Mouse (Mus musculus) stomach, postnatal 0 days (tissue): ENCODE measurements around the gene Snrnp70. TPM values are rescaled to one million over a fixed set of nuclear protein-coding genes. Genes with fewer than 3 reads are reported as not detected.
A peak's percentile ranks its signal among the peaks of the same experiment; 100 is the strongest.

Experiments
- ATAC-seq: fragments of 200-750 bp; cut with Nextera tagmentation; 2 replicates; pipeline ENCODE4 v1.8.0; 2017; ENCODE audit not compliant: low FRiP score, low TSS enrichment
- DNase-seq: peaks from one replicate; pipeline ENCODE4 v3.0.0-alpha.2; 2016; ENCODE audit warnings: low spot score
- H3K27ac ChIP-seq: fragments of 300-500 bp; sonication (generic); replicated peaks from 2 replicates; pipeline ENCODE4 v1.5.1; 2014; ENCODE audit warnings: mild to moderate bottlenecking, control low read depth
- H3K27me3 ChIP-seq: fragments of 300-500 bp; sonication (generic); 2 replicates; pipeline ENCODE4 v1.6.1; 2014; ENCODE audit warnings: low read length; ENCODE audit not compliant: control insufficient read depth, insufficient read depth
- H3K36me3 ChIP-seq: fragments of 300-500 bp; sonication (generic); 2 replicates; pipeline ENCODE4 v1.6.1; 2014; ENCODE audit warnings: low read length, mixed read lengths; ENCODE audit not compliant: control insufficient read depth, insufficient read depth
- H3K4me1 ChIP-seq: fragments of 300-500 bp; sonication (generic); replicated peaks from 2 replicates; pipeline ENCODE4 v1.6.1; 2014; ENCODE audit warnings: antibody characterized with exemption; ENCODE audit not compliant: control insufficient read depth, insufficient read depth
- H3K4me2 ChIP-seq: fragments of 300-500 bp; sonication (generic); replicated peaks from 2 replicates; pipeline ENCODE4 v1.6.1; 2014; ENCODE audit warnings: low read depth, mild to moderate bottlenecking, control low read depth, moderate library complexity
- H3K4me3 ChIP-seq: fragments of 300-500 bp; sonication (generic); 2 replicates; pipeline ENCODE4 v1.5.1; 2014; ENCODE audit warnings: low read depth, low read length, control low read depth
- H3K9ac ChIP-seq: fragments of 300-500 bp; sonication (generic); 2 replicates; pipeline ENCODE4 v1.6.1; 2014; ENCODE audit warnings: mild to moderate bottlenecking, low read length, control low read depth, mixed read lengths
- H3K9me3 ChIP-seq: fragments of 300-500 bp; sonication (generic); 2 replicates; pipeline ENCODE4 v1.6.1; 2016; ENCODE audit warnings: low read length; ENCODE audit not compliant: control insufficient read depth
- CTCF ChIP-seq: IDR thresholded peaks from 2 replicates; pipeline ENCODE4 v1.5.1; 2016; ENCODE audit warnings: antibody characterized with exemption, low read depth, mild to moderate bottlenecking, moderate library complexity
- EP300 ChIP-seq: optimal IDR thresholded peaks from 2 replicates; pipeline ENCODE3; 2016; ENCODE audit warnings: antibody characterized with exemption
- WGBS: fragments of 180-500 bp; shearing (Covaris S2); extraction: QIAGEN DNeasy Blood & Tissue Kit; methylation state at CpG from one replicate; pipeline ENCODE4 v1.1.7; 2014; 5-methylcytosine and 5-hydroxymethylcytosine counted together
- polyA plus RNA-seq: library from polyadenylated mRNA; unstranded; fragments of >200 nt; fragmentation: Nextera tagmentation; extraction: Ambion mirVana; gene quantifications from 2 replicates; pipeline ENCODE4 v1.2.1, GENCODE M21; 2015

Gene Snrnp70
- polyA plus RNA-seq, 1 experiment from 2014 or later, result 78.8 TPM

- Histone ChIP-seq H3K9me3 (no peaks in the 10 kb centered on the region), H3K4me2 (peak overlapping the region; percentile 58), H3K9ac (0 out of 2 replicates have a peak overlapping the region, but pooled peaks have one; percentile 13), H3K4me1 (no peaks in the 10 kb centered on the region; the same call in 1 of the 2 replicates), H3K27ac (no peak overlapping the region), H3K27me3 (peaks cover 12% of the 10 kb centered on the region), H3K36me3 (no peaks in the 10 kb centered on the region), H3K4me3 (peak overlapping the region; percentile 42)
- 1% methylated on average over 112 of the region's 114 CpGs for WGBS
- DNase-seq (peak; percentile 35), ATAC-seq (peak; percentile 47)
- no peak for TF ChIP-seq EP300
- peak; percentile 35 for TF ChIP-seq CTCF
These were observed 10.9 kb upstream of the Snrnp70 start for GRCm38 (mm10) chr7:45406157-45407156.

- peak; percentile 31; the same call in 1 of the 2 replicates for ATAC-seq
- 14% methylated on average over 28 of the region's 28 CpGs for WGBS
- TF ChIP-seq EP300 (no peak), CTCF (peak; percentile 87)
- no peaks in the 10 kb centered on the region; the same call in 1 of the 2 replicates for H3K4me1 ChIP-seq
- peak within 1 kb of the TSS; percentile 58 for H3K4me2 ChIP-seq
- no peaks in the 10 kb centered on the region for H3K9me3 ChIP-seq
- H3K36me3 ChIP-seq, result no peaks in the 10 kb centered on the region
- H3K4me3 ChIP-seq, result peak within 1 kb of the TSS; percentile 42
- H3K9ac ChIP-seq, result 0 out of 2 replicates have a peak within 1 kb of the TSS, but pooled peaks have one; percentile 13
- DNase-seq, result peak; percentile 57
- H3K27me3 ChIP-seq, result peaks cover 12% of the 10 kb centered on the region
- no peak within 1 kb of the TSS for H3K27ac ChIP-seq
These were observed 9.8 kb upstream of the Snrnp70 start, which contains the start of gene Kcna7 for GRCm38 (mm10) chr7:45405091-45406075. Gene Kcna7, plus strand, starts transcription at chr7:45405653.

DNA sequence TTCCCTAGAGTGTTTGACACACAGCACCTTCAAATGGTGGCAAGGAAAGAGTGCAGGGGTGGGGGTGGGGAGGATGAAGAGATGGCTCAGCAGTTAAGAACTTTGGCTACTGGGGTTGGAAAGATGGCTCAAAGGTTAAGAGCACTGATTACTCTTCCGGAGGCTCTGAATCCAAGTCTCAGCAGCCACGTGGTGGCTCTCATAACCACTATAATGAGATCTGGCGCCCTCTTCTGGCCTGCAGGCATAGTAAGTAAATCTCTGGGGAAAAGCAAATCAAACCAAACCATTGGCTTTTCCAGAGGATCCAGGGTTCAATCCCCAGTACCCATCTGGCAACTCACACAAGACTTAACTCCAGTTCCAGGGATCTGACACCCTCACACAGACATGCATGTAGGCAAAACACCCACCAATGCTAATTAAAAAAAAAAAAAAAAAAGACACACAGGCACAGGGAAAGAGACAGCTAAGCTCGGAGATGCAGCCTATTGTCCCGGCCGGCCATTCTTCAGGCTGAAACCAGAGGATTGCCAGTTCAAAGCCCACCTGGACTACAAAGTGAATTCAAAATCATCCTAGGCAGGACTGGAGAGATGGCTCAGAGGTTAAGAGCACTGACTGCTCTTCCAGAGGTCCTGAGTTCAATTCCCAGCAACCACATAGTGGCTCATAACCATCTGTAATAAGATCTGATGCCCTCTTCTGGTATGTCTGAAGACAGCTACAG, 8.2 kb upstream of the Snrnp70 start:
- Histone ChIP-seq H3K9ac (no peak overlapping the region), H3K4me2 (no peak overlapping the region), H3K9me3 (no peaks in the 10 kb centered on the region), H3K4me1 (no peaks in the 10 kb centered on the region; the same call in 1 of the 2 replicates), H3K4me3 (no peak overlapping the region), H3K27ac (no peak overlapping the region), H3K27me3 (peaks cover 12% of the 10 kb centered on the region), H3K36me3 (no peaks in the 10 kb centered on the region)
- peak; percentile 83 for DNase-seq
- 44% methylated on average over 6 of the region's 6 CpGs for WGBS
- no peak for TF ChIP-seq EP300
- TF ChIP-seq CTCF, result peak; percentile 77
- no peak for ATAC-seq

DNA sequence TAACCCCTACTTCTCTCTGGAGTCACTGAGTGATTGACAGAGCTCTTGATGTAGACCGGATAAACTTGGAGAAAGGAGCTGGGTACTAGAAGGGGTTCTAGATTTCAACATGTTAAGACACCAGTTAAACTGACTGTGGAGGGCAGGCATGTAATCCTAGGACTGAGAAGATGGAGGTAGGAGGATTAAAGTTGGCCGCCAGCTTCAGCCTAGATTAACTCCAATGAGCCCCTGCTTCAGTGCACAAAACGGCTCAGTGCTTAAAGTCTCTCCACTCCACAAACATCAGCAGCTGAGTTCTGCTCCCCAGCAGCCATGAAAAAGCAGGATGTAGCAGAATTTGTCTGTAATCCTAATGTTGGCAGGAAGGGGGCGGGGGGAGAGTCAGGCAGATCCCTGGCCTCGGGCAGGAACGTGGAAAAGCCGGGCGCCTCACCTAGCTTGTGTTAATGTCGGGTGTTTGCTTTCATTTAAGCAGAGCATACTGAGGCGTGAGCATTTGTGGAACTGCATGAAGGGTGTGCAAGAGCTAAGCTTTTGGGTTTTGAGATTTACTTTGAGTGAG, 6.1 kb upstream of the Snrnp70 start:
- Histone ChIP-seq H3K27ac (no peak overlapping the region), H3K9me3 (no peaks in the 10 kb centered on the region), H3K4me3 (no peak overlapping the region), H3K4me1 (no peaks in the 10 kb centered on the region; the same call in 1 of the 2 replicates), H3K36me3 (no peaks in the 10 kb centered on the region), H3K9ac (no peak overlapping the region), H3K4me2 (no peak overlapping the region), H3K27me3 (peaks cover 12% of the 10 kb centered on the region)
- TF ChIP-seq CTCF, result no peak
- TF ChIP-seq EP300, result no peak
- DNase-seq (no peak), ATAC-seq (no peak)
- WGBS, result 59% methylated on average over 10 of the region's 10 CpGs

DNA sequence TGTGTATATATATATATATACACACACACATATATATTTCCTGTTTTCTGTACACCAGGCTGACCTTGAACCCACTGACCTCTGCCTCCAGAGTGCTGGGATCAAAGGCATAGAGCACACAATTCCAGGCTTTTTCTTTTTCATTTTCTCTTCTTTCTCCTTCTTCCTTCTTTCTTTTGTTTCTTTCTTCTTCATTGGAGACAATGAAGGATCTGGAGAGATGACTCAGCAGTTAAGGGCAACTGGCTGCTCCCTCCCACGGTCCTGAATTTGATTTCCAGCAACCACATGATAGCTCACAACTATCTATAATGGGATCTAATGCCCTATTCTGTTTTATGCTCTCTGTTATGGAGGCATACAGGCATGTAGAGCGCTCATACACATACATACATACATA, 1.2 kb upstream of the Snrnp70 start:
- no peak overlapping the region for H3K27ac ChIP-seq
- DNase-seq, result no peak
- H3K9me3 ChIP-seq, result no peaks in the 10 kb centered on the region
- H3K4me2 ChIP-seq, result no peak overlapping the region
- no peak overlapping the region for H3K9ac ChIP-seq
- H3K27me3 ChIP-seq, result no peaks in the 10 kb centered on the region
- no peak for ATAC-seq
- WGBS, result 75% methylated on average over 2 of the region's 2 CpGs
- H3K36me3 ChIP-seq, result peaks cover 8% of the 10 kb centered on the region; the same call in 1 of the 2 replicates
- no peak overlapping the region for H3K4me3 ChIP-seq
- peaks cover 4% of the 10 kb centered on the region; the same call in 1 of the 2 replicates for H3K4me1 ChIP-seq
- TF ChIP-seq CTCF (no peak), EP300 (no peak)
